ENCODE assay signal across 8 mouse cellular contexts in genomic region chr12:46398875-46399652, GRCm38 (mm10).
A peak's percentile ranks its signal among the peaks of the same experiment; 100 is the strongest.
DNase-seq lines count a peak whose midpoint lies in the region; ATAC-seq and TF ChIP-seq lines count a peak whose summit lies in the region.

No protein-coding gene starts in this region.

- peaks cover 7% of the 10 kb centered on the region; the same call in 1 of the 2 replicates for H3K27me3 ChIP-seq in lung, embryonic 14.5 days (ENCODE audit: insufficient read depth, low read length)
- 0 out of 2 replicates have a peak, but pooled peaks cover 3% of the 10 kb centered on the region for H3K27me3 ChIP-seq in heart, embryonic 15.5 days
- H3K27me3 ChIP-seq in neural tube, embryonic 12.5 days (replicated peaks) = no peaks in the 10 kb centered on the region

- peak; percentile 68 for DNase-seq in lung, embryonic 14.5 days
- DNase-seq in lung, postnatal 14 days = no peak
- peak; percentile 57 to 71 for DNase-seq in cerebellum, postnatal 25 days
- peak; percentile 35 to 36 for DNase-seq in left cerebral cortex, adult 8-10 months (ENCODE audit: low spot score in 2 of 2)
- DNase-seq in B cell, adult 2 months = no peak

- H3K36me3 ChIP-seq in lung, embryonic 14.5 days (ENCODE audit: insufficient read depth) = no peaks in the 10 kb centered on the region
- no peaks in the 10 kb centered on the region for H3K36me3 ChIP-seq in heart, embryonic 15.5 days
- no peaks in the 10 kb centered on the region for H3K36me3 ChIP-seq in neural tube, embryonic 12.5 days

- no peak overlapping the region for H3K27ac ChIP-seq in lung, embryonic 14.5 days (ENCODE audit: low read depth)
- H3K27ac ChIP-seq in heart, embryonic 15.5 days = no peak overlapping the region
- no peak overlapping the region for H3K27ac ChIP-seq in neural tube, embryonic 12.5 days

- ATAC-seq in lung, embryonic 14.5 days (ENCODE audit: insufficient read depth) = peak; percentile 80
- ATAC-seq in heart, embryonic 15.5 days (replicated peaks; ENCODE audit: insufficient number of reproducible peaks, insufficient read depth, low FRiP score, low read depth) = no peak
- peak; percentile 87 for ATAC-seq in neural tube, embryonic 12.5 days (ENCODE audit: low FRiP score, low read depth)
- ATAC-seq in inflammation-experienced regulatory T-cells, adult 6 months = no peak

- no peaks in the 10 kb centered on the region for H3K9me3 ChIP-seq in lung, embryonic 14.5 days (ENCODE audit: low read depth, low read length)
- H3K9me3 ChIP-seq in heart, embryonic 15.5 days (replicated peaks) = no peaks in the 10 kb centered on the region
- H3K9me3 ChIP-seq in neural tube, embryonic 12.5 days = no peaks in the 10 kb centered on the region

- peak overlapping the region; percentile 42 for H3K9ac ChIP-seq in lung, embryonic 14.5 days
- H3K9ac ChIP-seq in heart, embryonic 15.5 days = no peak overlapping the region
- H3K9ac ChIP-seq in neural tube, embryonic 12.5 days = peak overlapping the region; percentile 54

- peak; percentile 24 for TF ChIP-seq CTCF in lung, embryonic 14.5 days (IDR thresholded peaks at IDR 0.05; ENCODE audit: low read depth)

- peak overlapping the region; percentile 44 for H3K4me3 ChIP-seq in lung, embryonic 14.5 days (ENCODE audit: low read depth, low read length)
- peak overlapping the region; percentile 58 for H3K4me3 ChIP-seq in heart, embryonic 15.5 days
- H3K4me3 ChIP-seq in neural tube, embryonic 12.5 days = peak overlapping the region; percentile 44

- H3K4me2 ChIP-seq in lung, embryonic 14.5 days = peak overlapping the region; percentile 84
- H3K4me2 ChIP-seq in heart, embryonic 15.5 days = peak overlapping the region; percentile 80
- H3K4me2 ChIP-seq in neural tube, embryonic 12.5 days (replicated peaks) = peak overlapping the region; percentile 79

- no peaks in the 10 kb centered on the region for H3K4me1 ChIP-seq in lung, embryonic 14.5 days (ENCODE audit: insufficient read depth)
- H3K4me1 ChIP-seq in heart, embryonic 15.5 days (replicated peaks) = no peaks in the 10 kb centered on the region
- H3K4me1 ChIP-seq in neural tube, embryonic 12.5 days = no peaks in the 10 kb centered on the region; the same call in 1 of the 2 replicates

- 5% methylated on average over 23 of the region's 23 CpGs for WGBS in lung, embryonic 14.5 days
- WGBS in heart, embryonic 15.5 days = 6% methylated on average over 23 of the region's 23 CpGs
- 7% methylated on average over 23 of the region's 23 CpGs for WGBS in neural tube, embryonic 12.5 days

Comparison
In these comparisons a context has a peak if more than half of its experiments do, and no peak if none do; other contexts are left out.
1. DNase-seq: peak in lung, embryonic 14.5 days (single experiment), cerebellum, postnatal 25 days (2 of 2) and left cerebral cortex, adult 8-10 months (2 of 2); none in lung, postnatal 14 days (single experiment) and B cell, adult 2 months (0 of 2).
2. ATAC-seq: peak in lung, embryonic 14.5 days (single experiment) and neural tube, embryonic 12.5 days (single experiment); none in heart, embryonic 15.5 days (single experiment) and inflammation-experienced regulatory T-cells, adult 6 months (single experiment).
3. Peak in every context shown above with its lines, with median percentiles within 50 percentile points of each other: H3K4me2 ChIP-seq and H3K4me3 ChIP-seq.